Mouse (Mus musculus) bone marrow macrophage, adult 2 months (primary cell): ENCODE data around the gene Hils1. TPM values are rescaled to one million over a fixed set of nuclear protein-coding genes. Genes with fewer than 3 reads are reported as not detected.

Source experiments
- H3K27ac ChIP-seq: 2 replicates; pipeline ENCODE4 v1.5.1; 2012; ENCODE audit warnings: low read depth, low read length; ENCODE audit not compliant: insufficient read depth
- H3K4me1 ChIP-seq: 2 replicates; pipeline ENCODE4 v1.6.1; 2012; ENCODE audit warnings: low read length; ENCODE audit not compliant: control insufficient read depth, insufficient read depth
- H3K4me3 ChIP-seq: 2 replicates; pipeline ENCODE4 v1.5.1; 2012; ENCODE audit warnings: mild to moderate bottlenecking, low read length, moderate library complexity; ENCODE audit not compliant: insufficient read depth
- CTCF ChIP-seq: IDR thresholded peaks from 2 replicates; pipeline ENCODE4 v1.5.1; 2012; ENCODE audit warnings: low read depth, mild to moderate bottlenecking, low read length, moderate library complexity
- POLR2A ChIP-seq: IDR thresholded peaks from 2 replicates; pipeline ENCODE4 v1.6.1; 2012; ENCODE audit warnings: mild to moderate bottlenecking, low read depth, low read length, borderline replicate concordance
- polyA plus RNA-seq: library from polyadenylated mRNA; stranded (reverse); fragments of >200 nt; gene quantifications from 2 replicates; pipeline ENCODE4 v1.2.4, GENCODE M21; 2012; ENCODE audit not compliant: missing spikeins, insufficient read depth, insufficient read length

Gene Hils1
- polyA plus RNA-seq, 1 experiment = not detected

GRCm38 (mm10) chr11:94986435-94986834 is 19.0 kb downstream of the Hils1 start:
- Histone ChIP-seq H3K4me3 (no peak overlapping the region), H3K27ac (no peak overlapping the region), H3K4me1 (peaks cover 32% of the 10 kb centered on the region)
- no peak for TF ChIP-seq POLR2A
- no peak for TF ChIP-seq CTCF

DNA sequence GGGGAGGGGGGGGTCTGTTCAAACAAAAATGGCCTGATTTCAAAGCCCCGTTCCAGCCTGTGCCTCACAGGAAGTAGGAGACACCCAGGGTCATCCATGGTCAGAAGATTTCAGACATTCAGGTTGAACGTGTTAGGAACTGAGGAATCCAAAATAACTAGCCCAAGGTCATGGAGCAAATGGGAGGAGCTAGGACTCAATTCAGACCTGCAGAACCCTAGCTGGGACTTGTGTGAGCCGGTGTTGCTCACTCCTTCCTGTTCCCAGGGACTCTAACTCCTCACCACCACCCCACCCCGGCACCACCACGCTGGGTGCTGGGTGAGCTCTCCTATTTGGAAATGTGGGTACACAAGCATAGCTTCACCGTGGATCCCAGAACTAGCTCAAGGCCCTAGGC is 19.9 kb downstream of the Hils1 start:
- peaks cover 32% of the 10 kb centered on the region for H3K4me1 ChIP-seq
- H3K4me3 ChIP-seq = no peak overlapping the region
- no peak for TF ChIP-seq CTCF
- H3K27ac ChIP-seq = no peak overlapping the region

GRCm38 (mm10) chr11:94987851-94988250 is 20.5 kb downstream of the Hils1 start:
- H3K4me3 ChIP-seq = no peak overlapping the region
- H3K27ac ChIP-seq = no peak overlapping the region
- peaks cover 32% of the 10 kb centered on the region for H3K4me1 ChIP-seq
- TF ChIP-seq POLR2A = no peak
- no peak for TF ChIP-seq CTCF

- Histone ChIP-seq H3K4me1 (peaks cover 32% of the 10 kb centered on the region), H3K4me3 (peak overlapping the region; percentile 60), H3K27ac (peak overlapping the region; percentile 86)
- no peak for TF ChIP-seq CTCF
- no peak for TF ChIP-seq POLR2A
Measured at GRCm38 (mm10) chr11:94988780-94989561, 21.6 kb downstream of the Hils1 start.

GRCm38 (mm10) chr11:94989562-94990017 is 22.2 kb downstream of the Hils1 start:
- Histone ChIP-seq H3K27ac (peak overlapping the region; percentile 91), H3K4me1 (peaks cover 33% of the 10 kb centered on the region), H3K4me3 (peak overlapping the region; percentile 60)
- TF ChIP-seq POLR2A (no peak), CTCF (no peak)

DNA sequence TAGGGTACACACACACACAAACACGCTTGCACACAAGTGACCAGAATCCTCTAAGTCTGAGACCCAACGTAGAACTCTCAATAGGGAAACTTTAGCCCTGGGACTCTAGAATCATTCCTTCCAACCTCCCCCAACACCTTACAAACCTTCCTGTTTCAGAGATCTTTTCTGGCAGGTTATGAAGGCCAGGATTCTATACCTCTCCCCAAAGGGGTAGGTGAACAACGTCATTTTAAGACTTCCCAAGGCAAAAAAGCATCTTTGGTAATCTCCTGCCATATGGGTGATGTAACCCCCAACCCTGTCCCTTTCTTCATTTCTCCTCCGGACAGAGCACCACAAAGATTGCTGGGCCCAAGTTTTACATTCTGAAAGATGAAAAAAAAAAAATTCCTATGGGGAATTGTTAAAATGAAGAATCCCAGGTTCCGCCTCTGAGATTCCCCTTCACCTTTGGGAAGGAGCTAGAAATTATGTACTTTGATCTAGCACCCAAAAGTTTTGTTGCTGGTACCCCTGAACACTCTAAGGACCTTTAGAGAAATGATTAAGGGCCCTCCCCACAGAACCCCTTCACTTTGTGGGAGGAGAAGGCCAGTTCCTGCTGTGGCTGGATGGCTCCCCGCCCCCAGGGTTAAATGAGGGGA is 22.8 kb downstream of the Hils1 start:
- H3K4me1 ChIP-seq = peaks cover 39% of the 10 kb centered on the region
- TF ChIP-seq POLR2A = no peak
- no peak for TF ChIP-seq CTCF
- peak overlapping the region; percentile 60 for H3K4me3 ChIP-seq

GRCm38 (mm10) chr11:94990749-94991577 is 23.6 kb downstream of the Hils1 start, which contains the start of gene Ppp1r9b:
TSS of gene Ppp1r9b (plus strand) at chr11:94991035.
- H3K4me3 ChIP-seq = peak within 1 kb of the TSS; percentile 87
- H3K4me1 ChIP-seq = peaks cover 45% of the 10 kb centered on the region
- H3K27ac ChIP-seq = peak within 1 kb of the TSS; percentile 99
- TF ChIP-seq POLR2A = 0 out of 2 replicates have a peak, but pooled peaks have one; percentile 20
- TF ChIP-seq CTCF = no peak

More for the DNA sequence above, 22.8 kb downstream of the Hils1 start:
- peak overlapping the region; percentile 91 for H3K27ac ChIP-seq

- Histone ChIP-seq H3K27ac (peak overlapping the region; percentile 99), H3K4me3 (peak overlapping the region; percentile 87), H3K4me1 (peaks cover 41% of the 10 kb centered on the region)
- TF ChIP-seq POLR2A = no peak
- TF ChIP-seq CTCF = no peak
Measured at GRCm38 (mm10) chr11:94991641-94992479, 24.5 kb downstream of the Hils1 start.

- no peak for TF ChIP-seq POLR2A
- TF ChIP-seq CTCF = no peak
- peak overlapping the region; percentile 87 for H3K4me3 ChIP-seq
- H3K4me1 ChIP-seq = peaks cover 38% of the 10 kb centered on the region
- peak overlapping the region; percentile 99 for H3K27ac ChIP-seq
Measured at GRCm38 (mm10) chr11:94992480-94992753, 25.0 kb downstream of the Hils1 start.
